ENCODE assay signal across 8 mouse cellular contexts in genomic region chr7:99351802-99352517, GRCm38 (mm10). TPM values are rescaled to one million over a fixed set of nuclear protein-coding genes. Genes with fewer than 3 reads are reported as not detected.
A peak's percentile ranks its signal among the peaks of the same experiment; 100 is the strongest.
DNase-seq lines count a peak whose midpoint lies in the region; ATAC-seq lines count a peak whose summit lies in the region.

No protein-coding gene starts in this region.

- peak overlapping the region; percentile 81 for H3K4me3 ChIP-seq in heart, embryonic 15.5 days

- DNase-seq in NIH3T3 (ENCODE audit: low read depth): peak; percentile 63
- DNase-seq in embryo, embryonic 10.5 days (ENCODE audit: low spot score): peak; percentile 90
- DNase-seq in kidney, postnatal 25 days: peak; percentile 49 to 70
- DNase-seq in mesoderm, embryonic 11.5 days (ENCODE audit: low read depth, low spot score): peak; percentile 84
- no peak for DNase-seq in layer of hippocampus, adult 9-11 months
- DNase-seq in spleen, postnatal 36 days (ENCODE audit: low spot score in 2 of 2): no peak

- H3K27ac ChIP-seq in heart, embryonic 15.5 days: peak overlapping the region; percentile 100

- 3% methylated on average over 18 of the region's 18 CpGs for WGBS in heart, embryonic 15.5 days

- no peak for ATAC-seq in heart, embryonic 15.5 days (replicated peaks; ENCODE audit: insufficient number of reproducible peaks, insufficient read depth, low FRiP score, low read depth)
- ATAC-seq in megakaryocyte-erythroid progenitor cell, adult 5-6 weeks (replicated peaks; ENCODE audit: low FRiP score, low TSS enrichment, poor library complexity, severe bottlenecking): no peak

- no peaks in the 10 kb centered on the region for H3K27me3 ChIP-seq in heart, embryonic 15.5 days

- no peaks in the 10 kb centered on the region for H3K9me3 ChIP-seq in heart, embryonic 15.5 days (replicated peaks)

- peaks cover 72% of the 10 kb centered on the region for H3K4me1 ChIP-seq in heart, embryonic 15.5 days (replicated peaks)

- H3K9ac ChIP-seq in heart, embryonic 15.5 days: peak overlapping the region; percentile 93

- H3K36me3 ChIP-seq in heart, embryonic 15.5 days: peaks cover 26% of the 10 kb centered on the region

- H3K4me2 ChIP-seq in heart, embryonic 15.5 days: peak overlapping the region; percentile 88

RNA-seq across cellular contexts. Expression of gene Serpinh1, which starts 1.1 kb away (rescaled TPM):
- polyA plus RNA-seq in heart, embryonic 15.5 days (2015; fragmentation: Nextera tagmentation; extraction: Ambion mirVana): 1,031 and 1,221 TPM in 2 replicates
- total RNA-seq in megakaryocyte-erythroid progenitor cell, adult 5-6 weeks (2014; fragmentation: Nextera tagmentation): not detected in 2 replicates
- total RNA-seq in megakaryocyte-erythroid progenitor cell, adult 5-6 weeks (2017): not detected in 2 replicates

RNA-seq across cellular contexts. Expression of gene Gdpd5, which starts 29.3 kb away (rescaled TPM):
- 20.8 and 26.1 TPM in 2 replicates for polyA plus RNA-seq in heart, embryonic 15.5 days (2015; fragmentation: Nextera tagmentation; extraction: Ambion mirVana)
- total RNA-seq in megakaryocyte-erythroid progenitor cell, adult 5-6 weeks (2014; fragmentation: Nextera tagmentation): 0.30 TPM in 1 of 2 replicates, not detected in the other
- total RNA-seq in megakaryocyte-erythroid progenitor cell, adult 5-6 weeks (2017): 0.14 TPM in 1 of 2 replicates, not detected in the other

Comparison
In these comparisons a context has a peak if more than half of its experiments do, and no peak if none do; other contexts are left out.
1. DNase-seq: peak in NIH3T3 (single experiment), embryo, embryonic 10.5 days (single experiment), kidney, postnatal 25 days (2 of 2) and mesoderm, embryonic 11.5 days (single experiment); none in layer of hippocampus, adult 9-11 months (single experiment) and spleen, postnatal 36 days (0 of 2).